Mouse (Mus musculus) heart, adult 11 months (tissue): ENCODE measurements at regions not wholly inside any gene's neighbourhood (a gene's known extent, or its start where the extent isn't known, plus 50 kb on each side); places are given as distances from the start of the nearest gene placed in this dataset.

Experiments used
- DNase-seq: peaks from one replicate; pipeline ENCODE4 v3.0.0; 2022

DNA sequence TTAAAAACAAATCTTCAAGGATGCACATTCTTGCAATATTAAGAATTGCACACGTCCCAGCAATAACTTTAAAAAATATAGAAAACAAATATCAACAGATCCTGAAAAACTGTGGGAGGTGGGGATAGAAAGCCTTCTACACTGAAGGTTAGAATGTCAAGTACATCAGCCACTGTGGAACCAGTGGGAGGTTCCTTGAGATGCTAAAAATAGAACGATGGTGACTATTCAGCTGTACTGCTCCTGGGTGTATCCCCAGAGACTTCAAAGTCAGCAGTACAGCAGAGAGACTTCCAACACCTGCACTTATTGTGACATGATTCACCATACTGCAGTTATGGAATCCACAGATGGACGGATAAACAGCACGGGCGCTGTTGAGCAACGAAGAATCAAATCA lies 524.7 kb upstream of the Gm19410 start:
- DNase-seq = peak; percentile 78

DNA sequence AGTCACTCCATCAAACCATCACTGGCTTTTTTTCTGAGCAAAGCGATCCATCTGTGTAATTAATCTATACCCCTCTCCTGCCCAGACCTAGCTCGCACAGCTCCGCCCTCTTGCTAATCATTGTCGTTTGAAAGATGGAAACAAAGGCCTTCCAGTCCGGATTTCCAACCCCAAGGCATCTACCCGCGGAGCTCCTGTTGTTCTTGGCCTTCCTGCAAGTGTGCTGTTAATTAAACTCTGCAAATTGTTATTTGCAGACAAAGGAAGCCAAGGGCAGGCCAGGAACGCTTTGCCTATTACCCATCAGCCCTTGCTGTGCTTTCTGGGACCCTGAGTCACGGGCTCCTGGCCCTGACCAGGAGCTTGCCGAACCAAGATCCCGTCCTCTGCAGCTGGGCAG lies 522.0 kb upstream of the Gm19410 start:
- DNase-seq = peak; percentile 87

DNA sequence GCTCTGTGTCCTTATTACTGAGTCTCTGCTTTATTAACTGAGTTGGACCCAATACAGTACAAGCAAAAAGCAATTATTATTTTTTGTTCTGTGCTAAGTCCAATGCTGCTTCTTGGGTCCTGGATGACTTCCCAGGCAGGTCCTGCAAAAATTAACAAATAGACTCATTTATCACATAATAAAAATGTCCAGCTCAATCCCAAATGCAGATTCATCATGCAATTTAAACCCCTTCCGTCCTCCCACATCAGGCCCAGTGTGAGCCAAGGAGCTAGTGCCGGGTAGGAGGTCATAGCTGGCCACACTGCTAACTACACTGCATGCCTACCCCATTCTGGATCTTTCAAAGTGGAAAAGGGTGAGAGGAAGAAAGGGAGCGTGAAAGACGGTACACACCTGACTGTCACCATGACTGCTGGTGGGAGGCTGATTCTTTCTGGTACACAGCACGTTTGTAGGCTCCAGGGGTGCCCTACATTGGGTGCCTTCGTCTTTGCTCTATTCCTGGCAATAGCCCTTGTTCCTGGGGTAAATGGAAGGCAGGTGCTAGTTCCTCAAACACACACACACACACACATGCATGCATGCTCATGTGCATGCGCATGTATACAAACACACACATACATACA lies 515.7 kb upstream of the Gm19410 start:
- no peak for DNase-seq

DNA sequence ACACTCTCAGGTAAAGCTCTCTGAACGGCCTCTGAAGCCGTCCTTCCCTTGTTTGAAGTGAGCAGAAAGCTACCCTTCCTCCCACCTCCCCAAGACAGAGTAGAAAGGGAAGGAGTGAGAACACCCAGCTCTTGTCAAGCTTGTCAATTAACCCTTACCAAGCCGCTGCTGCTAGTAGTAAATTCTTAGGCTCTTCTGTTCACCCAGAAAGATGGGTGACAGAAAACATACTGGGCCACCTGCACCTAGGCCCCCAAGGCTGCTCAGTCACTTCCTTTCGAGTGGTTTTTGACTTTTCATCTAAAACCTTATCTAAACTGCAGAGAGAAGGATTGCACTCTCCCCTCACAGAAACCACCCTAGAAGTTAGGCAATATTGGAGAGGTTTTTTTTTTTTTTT lies 514.9 kb upstream of the Gm19410 start:
- no peak for DNase-seq

DNA sequence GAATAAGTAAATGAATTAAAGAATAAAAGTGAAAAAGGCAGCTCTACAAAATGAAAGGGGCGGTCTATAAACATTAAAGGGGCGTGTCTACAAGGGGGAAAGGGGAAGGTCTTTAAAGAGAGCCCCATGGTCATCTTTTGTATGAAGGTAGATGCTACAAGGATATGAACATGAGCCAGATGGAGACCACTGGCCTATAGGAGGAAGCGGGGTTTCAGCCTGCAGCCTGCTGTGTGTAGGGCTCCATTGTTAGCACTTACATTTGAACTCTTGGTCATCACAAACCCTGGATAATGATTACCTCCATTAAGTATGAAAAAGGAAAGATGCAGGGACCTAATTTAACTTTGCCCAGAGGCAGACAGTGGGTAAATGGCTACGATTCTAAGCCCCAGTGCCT lies 511.6 kb upstream of the Gm19410 start:
- no peak for DNase-seq

DNA sequence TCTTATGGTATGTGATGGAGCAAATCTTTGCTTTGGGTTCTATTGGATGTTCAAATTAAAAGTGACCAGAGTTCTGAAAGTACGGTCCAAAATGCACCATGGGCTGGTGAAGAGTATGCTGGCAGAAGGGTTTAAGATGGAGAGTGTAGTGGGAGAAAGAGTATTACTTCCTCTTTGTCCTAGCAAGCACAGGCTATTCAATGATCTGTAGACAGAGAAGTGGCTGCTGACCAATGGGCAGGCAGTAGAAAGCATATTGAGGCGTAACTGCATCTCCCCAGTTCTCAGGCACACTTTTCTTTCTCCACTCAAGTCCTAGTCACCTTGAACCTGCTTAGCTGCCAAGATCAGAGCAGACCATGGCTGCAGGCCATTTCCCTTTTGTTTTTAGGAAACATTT lies 510.3 kb upstream of the Gm19410 start:
- DNase-seq = no peak

DNA sequence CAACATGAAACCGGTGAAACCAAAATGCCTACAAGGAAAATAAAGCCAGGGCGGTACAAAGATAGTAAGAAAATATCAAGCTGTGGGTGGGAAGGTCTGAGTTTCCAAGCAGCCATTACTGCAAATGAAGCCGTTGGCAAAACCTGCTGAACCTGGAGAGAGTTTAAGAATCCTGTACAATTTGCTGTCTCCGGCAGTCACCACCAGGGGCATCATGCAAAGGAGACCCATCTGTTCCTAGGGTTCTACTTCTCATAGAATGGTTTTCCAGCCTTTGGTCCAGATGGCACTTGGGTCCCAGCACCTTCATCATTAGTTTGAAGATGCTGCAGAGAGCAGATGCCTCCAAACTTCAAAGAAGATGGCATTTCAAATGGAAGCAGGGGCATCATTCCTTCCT lies 508.6 kb upstream of the Gm19410 start:
- no peak for DNase-seq

DNA sequence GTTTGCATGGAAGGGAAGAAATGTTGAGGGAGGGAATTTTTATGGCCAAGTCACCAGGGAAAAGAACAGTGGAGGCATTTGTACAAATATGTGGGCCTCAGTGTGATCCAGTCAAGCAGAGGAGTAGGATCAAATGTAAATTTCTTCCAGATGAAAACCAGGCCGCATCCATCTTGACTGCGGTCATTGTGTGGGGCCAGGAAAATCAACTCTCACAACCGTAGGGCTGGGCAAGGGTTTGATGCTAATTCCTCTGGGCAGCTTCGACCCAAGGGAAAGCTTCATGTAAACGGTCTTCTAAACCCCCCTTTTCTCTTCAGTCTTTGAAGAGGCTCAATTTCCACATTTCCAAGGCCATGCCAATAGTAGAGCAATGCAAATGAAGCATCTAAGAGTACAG lies 497.4 kb upstream of the Gm19410 start:
- no peak for DNase-seq

DNA sequence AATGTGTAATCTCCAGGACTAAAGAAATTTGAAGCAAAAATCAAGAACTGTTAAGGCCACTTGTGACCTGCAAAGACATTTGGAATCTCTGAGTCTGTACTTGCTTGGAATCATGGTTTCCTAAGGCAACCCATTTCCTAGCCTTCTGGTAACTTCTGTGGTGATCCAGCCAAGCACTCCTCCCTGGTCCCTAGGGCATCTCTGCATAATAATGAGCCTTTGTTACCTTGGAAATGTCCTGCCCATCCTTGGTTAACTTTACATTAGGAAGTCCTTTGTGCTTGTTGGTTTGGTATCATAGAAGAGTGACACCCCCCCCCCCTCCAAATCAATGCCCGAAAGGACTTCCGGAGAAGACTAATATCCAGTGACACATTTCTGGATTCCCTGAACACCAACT lies 496.6 kb upstream of the Gm19410 start:
- no peak for DNase-seq

DNA sequence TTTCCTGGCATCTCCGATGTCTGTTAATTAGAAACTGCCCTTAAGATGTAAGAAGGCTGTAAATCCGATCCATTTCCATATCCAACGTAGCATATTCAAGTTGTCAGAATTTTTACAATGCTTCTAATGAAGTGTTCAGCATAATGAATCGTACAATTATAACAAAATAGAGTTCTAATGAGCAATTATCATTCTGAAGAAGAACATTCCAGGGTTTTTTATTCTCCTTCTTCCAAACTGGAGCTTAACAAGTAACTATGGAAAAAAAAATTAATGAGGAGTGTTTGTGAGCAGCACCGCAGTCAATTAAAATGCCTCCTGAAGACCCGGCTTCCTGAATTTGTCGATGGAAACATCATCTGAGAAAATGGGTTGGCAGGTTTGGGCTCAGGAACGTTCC lies 489.6 kb upstream of the Gm19410 start:
- no peak for DNase-seq

DNA sequence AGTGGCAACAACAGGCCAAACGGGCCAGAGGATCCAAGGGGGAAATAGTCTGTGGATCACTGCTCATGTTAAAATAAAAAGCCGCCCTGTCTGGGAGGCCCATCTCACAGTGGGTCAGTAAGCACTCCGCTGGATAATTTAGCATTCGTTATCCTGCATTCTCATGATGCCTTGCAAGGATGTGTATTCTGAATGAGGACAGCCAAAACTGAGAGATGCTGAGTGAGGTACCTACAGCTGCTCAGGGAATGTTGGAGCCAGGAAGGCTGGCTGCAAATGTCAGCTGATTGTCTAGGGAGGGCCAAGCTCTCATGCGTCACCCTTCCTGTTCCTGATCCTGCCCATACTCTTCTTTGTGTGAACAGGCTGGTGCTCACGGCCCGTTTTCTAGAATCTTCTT lies 489.1 kb upstream of the Gm19410 start:
- DNase-seq = no peak

DNA sequence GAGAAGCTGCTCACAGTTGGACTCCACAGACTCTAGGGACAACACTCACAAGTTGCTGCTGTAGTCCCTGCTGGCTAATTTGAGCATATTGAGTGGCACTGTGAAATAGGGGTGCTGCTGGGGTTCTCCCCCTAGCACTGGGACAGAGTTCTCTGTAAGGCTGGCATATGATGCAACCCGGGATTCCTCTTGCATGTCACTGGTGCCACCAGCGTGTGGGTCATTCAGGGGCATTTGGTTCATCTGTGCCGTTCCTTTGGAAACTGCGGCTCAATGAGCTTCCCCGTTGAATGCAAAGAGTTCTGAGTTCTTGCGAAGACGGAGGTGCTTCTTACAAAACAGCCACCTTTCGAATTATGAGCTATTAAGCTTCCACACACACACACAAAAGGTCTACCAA lies 486.6 kb upstream of the Gm19410 start:
- no peak for DNase-seq

DNA sequence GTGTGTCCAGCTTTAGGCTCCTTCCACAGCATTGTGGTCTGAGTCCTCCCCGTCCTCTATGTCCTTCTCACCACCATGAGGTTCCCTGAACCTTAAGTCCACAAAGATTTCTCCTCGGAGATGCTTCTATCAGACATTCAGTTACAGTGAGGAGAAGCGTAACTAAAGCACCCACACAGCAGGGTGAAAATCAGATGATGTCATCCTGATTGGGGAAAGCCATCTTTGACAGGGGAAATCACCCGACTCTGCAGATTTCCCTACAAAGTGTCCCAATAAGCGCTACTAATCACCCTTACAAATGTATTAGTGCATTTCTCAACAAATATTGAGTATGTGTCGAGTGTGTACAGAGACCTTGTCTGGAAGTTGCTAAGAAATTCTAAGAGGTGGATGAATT lies 484.8 kb upstream of the Gm19410 start:
- peak; percentile 62 for DNase-seq

DNA sequence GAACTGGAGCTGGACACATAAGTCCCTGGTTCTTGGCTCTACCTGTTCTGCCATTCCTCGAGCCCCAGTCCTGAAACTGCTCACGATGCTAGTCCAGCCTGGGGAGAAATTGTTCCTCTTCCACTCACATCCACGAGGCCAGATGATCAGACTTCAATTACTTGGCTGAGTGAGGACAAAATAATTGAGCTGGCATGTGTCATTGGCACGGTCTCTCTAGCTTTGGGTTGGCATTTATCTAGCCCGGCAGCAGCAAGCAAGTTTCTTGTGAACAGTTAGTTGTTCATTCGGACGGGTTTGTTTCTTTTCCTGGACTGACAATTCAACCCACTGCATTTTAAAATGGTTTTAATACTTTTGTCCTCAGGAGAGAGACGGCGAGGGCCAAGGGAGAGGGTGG lies 482.2 kb upstream of the Gm19410 start:
- no peak for DNase-seq

DNA sequence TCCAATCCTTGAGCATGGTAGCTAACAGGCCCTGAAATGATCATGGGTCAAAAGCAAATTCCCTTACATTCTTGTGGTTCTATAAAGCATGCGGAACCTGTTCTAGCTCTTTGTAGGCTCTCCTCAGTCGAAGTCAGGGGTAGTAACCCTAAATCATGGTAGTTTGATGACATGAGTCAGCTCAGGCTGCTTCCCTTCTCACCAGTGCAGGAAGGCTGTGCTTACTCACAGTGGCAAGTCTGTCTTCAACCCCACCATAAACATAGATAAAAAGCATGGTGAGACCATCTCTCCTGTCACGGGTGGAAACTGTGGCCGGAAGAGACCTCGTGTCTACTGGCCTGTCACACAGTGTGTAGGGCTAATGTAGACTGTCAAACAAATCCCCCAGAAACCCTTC lies 476.6 kb upstream of the Gm19410 start:
- DNase-seq = no peak

DNA sequence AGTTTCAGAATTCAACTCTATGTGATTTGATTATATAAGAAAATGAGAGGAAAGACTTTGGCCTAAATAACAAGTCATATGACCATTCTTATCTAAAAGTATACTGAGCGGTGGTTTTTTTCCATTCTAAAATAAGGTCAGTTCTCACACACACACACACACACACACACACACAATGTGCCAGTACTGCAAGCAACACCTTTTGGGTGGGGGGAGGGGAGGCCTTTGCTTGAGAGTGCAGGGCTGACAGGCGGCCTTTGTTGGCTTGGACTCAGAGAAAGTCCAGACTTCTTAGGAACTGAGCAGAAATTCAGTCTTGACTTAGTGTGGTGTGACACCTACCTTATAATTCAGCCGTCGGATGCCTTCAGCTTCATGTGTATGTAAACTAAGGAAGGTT lies 475.6 kb upstream of the Gm19410 start:
- no peak for DNase-seq

DNA sequence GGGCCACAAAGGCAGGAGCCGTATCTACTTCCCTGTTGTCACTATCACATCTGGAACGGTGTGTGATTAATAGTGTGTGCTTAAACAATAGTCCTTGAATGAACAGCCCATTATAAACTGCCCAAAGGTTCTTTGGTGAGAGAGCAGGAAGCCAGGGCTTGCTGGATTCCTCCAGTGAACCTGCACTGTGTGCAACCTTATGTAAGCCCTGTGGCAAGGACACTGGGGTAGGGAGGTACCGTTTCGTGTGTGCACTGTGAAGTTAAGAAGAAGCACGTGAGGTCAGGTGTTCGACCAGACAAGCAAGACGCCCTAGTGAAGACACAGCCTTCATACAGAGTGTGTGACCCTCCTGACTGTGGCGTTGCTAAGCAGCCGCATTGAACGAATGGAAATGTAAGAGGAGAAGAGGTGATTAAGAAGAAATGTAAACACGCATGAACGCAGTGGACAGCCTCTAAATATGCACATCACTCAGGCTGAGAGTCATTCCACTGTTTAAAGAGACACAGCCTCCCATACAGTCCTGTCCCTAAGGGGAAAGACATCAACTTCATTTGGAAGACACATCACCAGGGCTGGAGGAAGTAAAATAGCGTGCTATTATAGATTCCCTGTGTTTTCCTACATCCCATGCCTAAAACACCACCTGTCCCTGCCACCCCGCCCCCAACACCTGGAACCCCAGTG lies 472.0 kb upstream of the Gm19410 start:
- DNase-seq = no peak

DNA sequence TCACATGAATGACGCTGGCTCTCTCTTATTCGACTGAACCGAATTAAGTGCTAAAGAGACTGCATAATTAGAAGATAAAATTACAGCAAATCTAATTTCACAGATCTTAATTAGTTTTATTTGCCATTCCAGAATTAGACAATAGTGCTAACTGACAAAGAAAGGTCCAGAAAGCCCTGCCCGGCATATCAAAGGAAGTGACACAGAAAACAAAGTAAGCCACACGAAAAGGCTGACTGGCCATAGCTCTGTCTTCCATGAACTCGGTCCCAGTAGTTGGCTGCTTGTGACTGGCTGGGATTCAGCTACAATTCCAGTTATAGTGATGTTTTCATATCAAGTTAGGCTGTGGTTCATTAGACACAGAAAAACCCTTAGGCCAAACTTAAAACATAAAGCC lies 468.7 kb upstream of the Gm19410 start:
- no peak for DNase-seq

DNA sequence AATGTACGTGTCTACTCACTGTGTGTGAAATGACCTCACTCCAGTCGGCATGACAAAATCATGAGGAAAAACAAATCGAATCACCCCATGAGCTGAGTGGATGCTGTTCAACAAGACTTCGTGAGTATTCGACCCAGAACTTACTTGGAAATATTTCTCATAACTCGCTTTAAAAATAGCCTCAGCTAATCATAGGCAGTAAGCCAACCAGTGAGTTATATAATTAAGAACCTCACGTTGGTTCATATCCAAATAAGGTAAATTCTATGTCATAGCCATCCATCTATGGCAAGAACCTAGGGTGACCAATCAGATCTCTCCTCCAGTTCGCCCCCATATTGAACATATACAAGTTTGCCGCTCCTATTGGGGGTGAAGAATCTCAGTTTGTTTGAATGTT lies 466.5 kb upstream of the Gm19410 start:
- no peak for DNase-seq

DNA sequence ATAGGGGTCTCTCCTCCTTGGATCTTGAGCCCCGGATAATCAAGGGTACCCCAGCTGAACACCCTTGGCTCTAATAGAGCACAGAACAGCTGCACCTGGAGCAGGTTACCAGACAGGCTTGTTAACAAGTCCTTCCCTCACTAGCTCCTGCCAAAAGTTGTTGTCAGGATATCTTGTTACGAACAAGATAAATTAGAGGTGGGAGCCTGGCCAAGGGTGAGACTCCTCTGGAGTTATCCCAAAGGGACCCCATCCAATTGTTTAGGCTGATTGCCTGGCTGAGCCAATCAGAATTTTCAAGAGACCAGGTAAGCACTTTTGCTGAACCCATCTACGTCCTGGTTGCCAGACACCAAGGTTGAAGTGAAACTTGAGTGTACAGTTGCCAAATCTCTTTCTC lies 465.2 kb upstream of the Gm19410 start:
- peak; percentile 79 for DNase-seq

DNA sequence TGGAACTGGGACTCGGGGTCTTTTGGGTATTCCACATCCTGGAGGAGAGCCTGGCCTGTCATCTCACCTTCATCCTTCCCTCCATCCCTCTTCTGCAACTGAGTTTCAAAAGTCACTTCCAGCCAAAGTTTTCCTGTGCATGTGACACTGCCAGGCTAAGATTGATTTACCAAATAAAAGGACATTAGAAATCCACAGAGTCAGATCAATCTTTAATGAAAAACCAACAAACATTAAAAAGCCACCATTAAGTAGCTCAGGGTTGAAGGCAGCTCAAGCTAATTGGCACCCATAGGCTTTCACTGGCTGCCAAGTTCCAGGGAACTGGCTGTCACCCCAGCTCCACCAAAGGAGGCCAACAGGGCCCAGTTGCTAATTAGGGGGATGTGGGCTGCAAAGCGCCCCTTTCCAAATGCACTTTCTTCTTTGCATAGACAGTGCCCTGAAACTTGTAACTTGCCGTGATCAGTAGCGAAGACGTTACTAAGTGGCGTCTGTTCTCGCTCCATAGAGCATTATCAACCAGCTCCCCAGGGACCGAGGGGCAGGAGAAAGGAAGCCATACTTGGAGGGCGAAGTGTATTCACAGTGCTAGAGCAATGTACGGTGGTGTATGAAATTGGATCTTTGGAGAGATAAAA lies 464.6 kb upstream of the Gm19410 start:
- peak; percentile 90 for DNase-seq

DNA sequence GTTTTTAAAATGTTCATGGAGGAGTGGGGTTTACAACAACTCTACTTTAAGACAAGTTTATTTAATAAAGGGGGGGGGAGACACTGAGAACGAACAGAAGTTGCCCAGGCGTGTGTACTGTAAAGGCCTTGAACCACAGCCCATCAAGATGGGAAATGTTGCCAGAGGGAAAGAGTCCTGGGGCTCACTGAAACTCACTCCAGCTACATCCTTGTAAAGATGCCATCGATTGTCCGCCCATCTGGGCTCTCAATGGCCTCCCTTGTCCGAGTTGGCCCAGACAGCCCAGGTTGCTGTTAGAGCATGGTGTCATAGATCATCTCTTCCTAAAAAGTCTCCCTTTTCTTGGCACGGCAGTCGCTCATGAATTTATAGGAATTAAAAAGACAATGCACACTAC lies 462.7 kb upstream of the Gm19410 start:
- peak; percentile 61 for DNase-seq

DNA sequence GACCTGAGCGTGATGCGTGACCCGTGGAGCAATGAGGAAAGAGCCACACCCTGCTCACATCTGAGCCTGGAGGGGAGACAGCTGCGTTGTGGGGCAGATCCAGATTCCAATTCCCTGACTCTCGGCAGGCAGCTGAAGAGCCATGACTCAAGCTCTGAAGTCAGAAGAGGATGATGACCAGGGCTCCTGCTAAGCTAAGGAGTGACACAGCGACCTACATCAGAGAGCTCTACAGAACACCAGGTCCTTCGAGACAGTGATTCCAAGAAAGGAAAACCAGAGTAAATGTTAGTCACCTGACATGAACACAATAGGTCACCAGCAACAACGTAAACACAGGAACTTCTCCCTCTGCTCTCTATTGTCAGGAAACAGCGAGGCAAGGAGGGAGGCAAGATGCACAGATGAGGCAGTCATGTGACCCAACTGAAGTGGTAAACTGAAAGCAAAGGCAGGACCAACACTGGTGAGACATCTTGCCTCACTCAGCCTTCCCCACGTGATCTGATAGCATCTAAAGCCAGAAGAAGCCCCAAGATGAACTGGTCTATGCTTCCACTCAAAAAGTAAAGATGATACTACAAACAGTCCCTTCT lies 444.2 kb upstream of the Gm19410 start:
- peak; percentile 85 for DNase-seq
